Mouse (Mus musculus) T-helper 17 cell (primary cell): Measurements from ENCODE around the gene Grik2.

ENCODE experiments used
- in situ Hi-C, 2 experiments: fragments of 300-600 bp; cut with MboI, MseI; formaldehyde crosslinking; loops; 1 replicate in 1 of 2; 2 replicates in 1 of 2; pipeline ENCODE4 v1.15.1; 2025; ENCODE audit warnings: high pct_unique_total_duplicates in 2 of 2

Gene Grik2

GRCm38 (mm10) chr10:49788381-49788906 is at the start of gene Grik2:
TSS of gene Grik2 (minus strand) at chr10:49788766.
- in situ Hi-C loops, result no loop called here

- in situ Hi-C loops, result loop anchor here in 1 of 2 experiments (10.0 kb wide), 1 partner anchor 600 kb away; no protein-coding TSS in a partner anchor
Observed at GRCm38 (mm10) chr10:49834392-49834791, 45.8 kb upstream of the Grik2 start.

GRCm38 (mm10) chr10:49807276-49807675 is 18.7 kb upstream of the Grik2 start:
- in situ Hi-C loops, result no loop called here

- in situ Hi-C loops, result no loop called here
Observed at GRCm38 (mm10) chr10:49801001-49801400, 12.4 kb upstream of the Grik2 start.

- in situ Hi-C loops, result no loop called here
Observed at GRCm38 (mm10) chr10:49794129-49794528, 5.6 kb upstream of the Grik2 start.

- in situ Hi-C loops, result no loop called here
Observed at GRCm38 (mm10) chr10:49790326-49790725, 1.8 kb upstream of the Grik2 start.

GRCm38 (mm10) chr10:49789711-49790110 is 1.1 kb upstream of the Grik2 start:
- in situ Hi-C loops, result no loop called here

- in situ Hi-C loops, result no loop called here
Observed at GRCm38 (mm10) chr10:49788914-49789313, 348 bp upstream of the Grik2 start.

- in situ Hi-C loops, result no loop called here
Observed at GRCm38 (mm10) chr10:49786630-49787029, 1.9 kb downstream of the Grik2 start.

- in situ Hi-C loops, result no loop called here
Observed at GRCm38 (mm10) chr10:49785477-49785876, 3.1 kb downstream of the Grik2 start.

- in situ Hi-C loops, result no loop called here
Observed at GRCm38 (mm10) chr10:49784831-49785230, 3.7 kb downstream of the Grik2 start.

GRCm38 (mm10) chr10:49782741-49783691 is 5.5 kb downstream of the Grik2 start:
- in situ Hi-C loops, result no loop called here

GRCm38 (mm10) chr10:49782061-49782460 is 6.5 kb downstream of the Grik2 start:
- in situ Hi-C loops, result no loop called here

GRCm38 (mm10) chr10:49780430-49780829 is 8.1 kb downstream of the Grik2 start:
- in situ Hi-C loops, result no loop called here

- in situ Hi-C loops, result no loop called here
Observed at GRCm38 (mm10) chr10:49768897-49769296, 19.7 kb downstream of the Grik2 start.

GRCm38 (mm10) chr10:49767556-49767955 is 21.0 kb downstream of the Grik2 start:
- in situ Hi-C loops, result no loop called here

GRCm38 (mm10) chr10:49762607-49763006 is 26.0 kb downstream of the Grik2 start:
- in situ Hi-C loops, result no loop called here

GRCm38 (mm10) chr10:49751769-49752168 is 36.8 kb downstream of the Grik2 start:
- in situ Hi-C loops, result no loop called here

- in situ Hi-C loops, result no loop called here
Observed at GRCm38 (mm10) chr10:49731841-49732240, 56.7 kb downstream of the Grik2 start.

GRCm38 (mm10) chr10:49723706-49724105 is 64.9 kb downstream of the Grik2 start:
- in situ Hi-C loops, result no loop called here

GRCm38 (mm10) chr10:49716856-49717255 is 71.7 kb downstream of the Grik2 start:
- in situ Hi-C loops, result no loop called here

- in situ Hi-C loops, result no loop called here
Observed at GRCm38 (mm10) chr10:49709748-49710147, 78.8 kb downstream of the Grik2 start.

GRCm38 (mm10) chr10:49704446-49704845 is 84.1 kb downstream of the Grik2 start:
- in situ Hi-C loops, result no loop called here
